Mouse (Mus musculus): Measurements from ENCODE around the gene Engase. TPM values are rescaled to one million over a fixed set of nuclear protein-coding genes. Genes with fewer than 3 reads are reported as not detected.
A peak's percentile ranks its signal among the peaks of the same experiment; 100 is the strongest.

Engase gene
- 5.1 and 7.8 TPM in 2 replicates for polyA plus RNA-seq (2016; fragmentation: Nextera tagmentation; extraction: Ambion mirVana)

GRCm38 (mm10) chr11:118476396-118477373 is at the start of gene Engase:
Gene Engase, plus strand, starts transcription at chr11:118476829.
- H3K4me3 ChIP-seq: peak within 1 kb of the TSS; percentile 90
- WGBS: under 1% methylated on average over 57 of the region's 57 CpGs
- peaks cover 14% of the 10 kb centered on the region for H3K4me1 ChIP-seq
- peaks cover 11% of the 10 kb centered on the region; the same call in 1 of the 2 replicates for H3K36me3 ChIP-seq
- peak; percentile 99 for DNase-seq (ENCODE audit: low spot score)
- no peaks in the 10 kb centered on the region for H3K9me3 ChIP-seq
- no peaks in the 10 kb centered on the region for H3K27me3 ChIP-seq (ENCODE audit: insufficient read depth, poor library complexity, severe bottlenecking)
- H3K27ac ChIP-seq: peak within 1 kb of the TSS; percentile 90

GRCm38 (mm10) chr11:118427266-118427779 is 49.3 kb upstream of the Engase start:
- peaks cover 14% of the 10 kb centered on the region for H3K27me3 ChIP-seq (ENCODE audit: insufficient read depth, poor library complexity, severe bottlenecking)
- H3K4me1 ChIP-seq: peaks cover 72% of the 10 kb centered on the region
- H3K9me3 ChIP-seq: no peaks in the 10 kb centered on the region
- H3K27ac ChIP-seq: peak overlapping the region; percentile 43; the same call in 1 of the 2 replicates
- WGBS: 34% methylated on average over 3 of the region's 3 CpGs
- no peak overlapping the region for H3K4me3 ChIP-seq
- DNase-seq (ENCODE audit: low spot score): no peak
- no peaks in the 10 kb centered on the region for H3K36me3 ChIP-seq

DNA sequence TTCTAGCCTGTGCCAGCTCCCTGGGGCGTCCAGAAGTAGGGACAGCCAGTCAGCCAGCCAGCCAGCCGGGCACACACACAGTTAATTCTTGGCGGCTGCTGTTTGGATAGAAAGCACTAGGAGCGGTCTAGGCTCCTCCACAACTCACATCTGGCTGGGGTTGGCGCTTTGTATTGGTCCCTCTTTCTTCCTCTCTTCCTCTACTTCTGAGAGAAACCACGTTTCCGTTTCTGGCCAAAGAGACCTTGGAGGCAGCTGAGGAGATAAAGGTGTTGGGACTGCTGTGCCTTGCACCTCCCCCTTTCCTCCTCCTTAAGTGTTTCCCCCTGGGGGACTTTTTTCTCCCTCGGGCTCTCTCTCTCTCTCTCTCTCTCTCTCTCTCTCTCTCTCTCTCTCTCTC is 48.6 kb upstream of the Engase start, which contains the start of gene C1qtnf1:
C1qtnf1 (plus strand) TSS at position 218 of the 400 bp plus-strand sequence.
- Histone ChIP-seq H3K4me3 (peak within 1 kb of the TSS; percentile 49), H3K9me3 (no peaks in the 10 kb centered on the region), H3K27me3 (ENCODE audit: insufficient read depth, poor library complexity, severe bottlenecking) (peaks cover 9% of the 10 kb centered on the region; the same call in 1 of the 2 replicates), H3K36me3 (no peaks in the 10 kb centered on the region), H3K27ac (peak within 1 kb of the TSS; percentile 43), H3K4me1 (peaks cover 73% of the 10 kb centered on the region)
- DNase-seq (ENCODE audit: low spot score): no peak
- WGBS: under 1% methylated on average over 8 of the region's 8 CpGs

- peaks cover 9% of the 10 kb centered on the region; the same call in 1 of the 2 replicates for H3K27me3 ChIP-seq (ENCODE audit: insufficient read depth, poor library complexity, severe bottlenecking)
- H3K9me3 ChIP-seq: no peaks in the 10 kb centered on the region
- no peaks in the 10 kb centered on the region for H3K36me3 ChIP-seq
- H3K4me3 ChIP-seq: peak overlapping the region; percentile 49
- no peak for DNase-seq (ENCODE audit: low spot score)
- WGBS: 11% methylated on average over 11 of the region's 11 CpGs
- H3K27ac ChIP-seq: peak overlapping the region; percentile 43
- peaks cover 75% of the 10 kb centered on the region for H3K4me1 ChIP-seq
Measured at GRCm38 (mm10) chr11:118428460-118428868, 48.2 kb upstream of the Engase start.

DNA sequence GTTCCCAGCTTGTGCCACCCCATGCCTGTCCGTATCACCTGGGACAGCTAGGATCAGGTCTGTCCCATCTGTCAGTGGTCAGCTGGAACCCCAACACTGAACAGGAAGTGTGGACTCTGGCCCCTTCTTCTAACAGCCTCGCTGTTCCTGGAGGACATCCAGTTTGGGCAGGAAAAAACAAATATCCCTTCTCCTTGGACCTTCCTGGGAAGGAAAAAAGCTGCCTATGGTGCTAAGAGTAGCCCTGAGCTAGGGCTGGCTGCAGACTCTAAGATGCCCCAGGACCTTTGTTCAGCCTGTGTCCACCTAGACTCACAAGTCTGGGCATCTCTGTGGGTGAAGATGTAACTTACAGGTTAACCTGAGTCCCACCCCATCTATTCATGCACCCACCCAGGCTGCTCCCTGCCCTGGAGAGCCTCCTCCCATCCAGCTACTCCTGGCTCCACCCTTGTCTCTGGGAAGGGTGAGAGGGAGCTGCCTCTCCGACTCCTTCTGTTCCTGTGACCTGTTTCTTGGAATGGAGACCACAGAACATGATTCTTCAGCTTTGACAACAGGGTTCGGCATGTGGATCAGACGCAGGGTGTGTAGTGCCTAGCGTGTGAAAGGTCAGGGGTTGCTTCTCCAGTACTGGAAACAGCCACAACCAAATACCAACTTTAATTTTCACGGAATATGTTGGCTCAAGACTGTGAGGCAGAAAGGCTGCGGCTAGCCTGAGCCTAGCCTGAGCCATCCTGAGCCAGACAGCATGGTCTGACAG is 47.5 kb upstream of the Engase start:
- Histone ChIP-seq H3K4me3 (peak overlapping the region; percentile 49), H3K4me1 (peaks cover 75% of the 10 kb centered on the region)
- WGBS: 61% methylated on average over 8 of the region's 8 CpGs

DNA sequence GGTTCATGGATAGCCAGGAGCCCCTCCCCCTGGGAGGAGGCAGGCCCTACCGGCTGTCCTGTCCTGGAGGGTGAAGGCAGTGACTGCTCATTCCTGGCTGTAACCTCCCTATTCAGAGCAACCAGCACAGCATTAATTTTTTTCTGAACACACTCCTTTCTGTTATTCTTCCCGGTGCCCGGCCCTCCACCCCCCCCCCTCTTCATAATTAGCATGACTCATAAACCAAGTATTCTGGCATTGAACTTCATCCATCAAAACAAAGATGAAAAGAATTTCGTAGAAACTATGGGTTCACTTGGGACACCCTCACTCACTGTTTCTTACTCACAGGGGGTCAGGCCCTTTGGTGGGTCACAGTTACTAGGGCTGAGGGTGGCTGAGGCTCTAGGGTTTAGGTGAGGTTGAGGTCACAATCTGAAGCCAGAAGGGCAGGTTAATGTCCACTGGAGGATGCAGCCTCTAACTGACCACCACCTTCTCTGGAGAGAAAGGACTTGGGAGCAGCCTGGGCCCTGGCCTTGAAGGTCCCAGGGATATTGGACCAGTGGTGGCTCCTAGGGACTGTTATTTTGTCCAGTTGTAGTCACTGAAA is 46.2 kb upstream of the Engase start:
- H3K9me3 ChIP-seq: no peaks in the 10 kb centered on the region
- H3K4me3 ChIP-seq: no peak overlapping the region
- no peak for DNase-seq (ENCODE audit: low spot score)
- H3K4me1 ChIP-seq: peaks cover 75% of the 10 kb centered on the region
- 52% methylated on average over 4 of the region's 4 CpGs for WGBS
- no peaks in the 10 kb centered on the region for H3K36me3 ChIP-seq
- 0 out of 2 replicates have a peak overlapping the region, but pooled peaks have one; percentile 6 for H3K27ac ChIP-seq
- H3K27me3 ChIP-seq (ENCODE audit: insufficient read depth, poor library complexity, severe bottlenecking): peaks cover 16% of the 10 kb centered on the region; the same call in 1 of the 2 replicates

More for the DNA sequence above, 47.5 kb upstream of the Engase start:
- H3K36me3 ChIP-seq: no peaks in the 10 kb centered on the region
- peaks cover 9% of the 10 kb centered on the region; the same call in 1 of the 2 replicates for H3K27me3 ChIP-seq (ENCODE audit: insufficient read depth, poor library complexity, severe bottlenecking)
- H3K9me3 ChIP-seq: no peaks in the 10 kb centered on the region
- no peak for DNase-seq (ENCODE audit: low spot score)
- peak overlapping the region; percentile 43; the same call in 1 of the 2 replicates for H3K27ac ChIP-seq

DNA sequence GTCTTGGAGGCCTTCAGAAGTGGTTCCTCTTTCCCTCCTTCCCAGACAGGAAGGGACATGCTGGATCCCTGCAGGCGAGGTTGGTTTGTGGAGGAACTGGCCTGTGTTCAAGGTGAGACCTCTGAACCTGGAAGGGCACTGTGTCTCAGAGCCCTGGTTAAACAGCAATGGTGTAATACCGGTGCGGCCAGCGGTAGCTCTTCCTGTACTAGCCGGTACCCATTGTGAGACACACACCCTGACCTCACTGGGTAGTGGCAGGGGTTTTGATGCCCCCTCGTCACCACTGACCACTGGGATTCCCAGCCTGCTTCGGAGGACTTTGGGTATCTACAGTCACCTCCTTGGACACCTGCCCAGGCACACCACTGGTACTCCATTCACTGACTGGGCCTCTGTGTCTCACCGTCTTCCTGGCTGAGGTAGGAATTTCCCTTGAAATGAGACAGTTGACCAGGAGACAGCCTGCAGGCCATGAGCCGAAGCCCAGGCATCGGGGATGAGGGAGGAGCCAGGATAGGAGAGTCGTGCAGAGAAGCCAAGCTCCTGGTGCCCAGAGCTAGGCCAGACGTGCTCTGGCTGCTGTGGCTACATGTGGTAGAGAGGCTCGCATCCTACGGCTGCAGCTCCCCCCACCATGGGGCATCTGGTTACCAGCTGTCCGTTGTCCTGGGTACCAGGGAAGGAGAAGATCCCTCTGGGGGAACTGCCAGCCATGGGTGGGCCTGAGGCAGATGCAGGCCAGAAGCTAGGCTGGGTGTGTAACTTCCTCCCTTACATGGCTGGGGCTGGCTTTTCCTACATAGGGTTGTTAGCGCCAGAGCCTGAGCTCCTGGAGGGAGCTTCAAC is 45.3 kb upstream of the Engase start:
- no peaks in the 10 kb centered on the region for H3K9me3 ChIP-seq
- WGBS: 71% methylated on average over 16 of the region's 16 CpGs
- H3K27me3 ChIP-seq (ENCODE audit: insufficient read depth, poor library complexity, severe bottlenecking): peaks cover 18% of the 10 kb centered on the region; the same call in 1 of the 2 replicates
- H3K27ac ChIP-seq: 0 out of 2 replicates have a peak overlapping the region, but pooled peaks have one; percentile 6
- peaks cover 77% of the 10 kb centered on the region for H3K4me1 ChIP-seq
- H3K4me3 ChIP-seq: no peak overlapping the region
- no peak for DNase-seq (ENCODE audit: low spot score)
- no peaks in the 10 kb centered on the region for H3K36me3 ChIP-seq

DNA sequence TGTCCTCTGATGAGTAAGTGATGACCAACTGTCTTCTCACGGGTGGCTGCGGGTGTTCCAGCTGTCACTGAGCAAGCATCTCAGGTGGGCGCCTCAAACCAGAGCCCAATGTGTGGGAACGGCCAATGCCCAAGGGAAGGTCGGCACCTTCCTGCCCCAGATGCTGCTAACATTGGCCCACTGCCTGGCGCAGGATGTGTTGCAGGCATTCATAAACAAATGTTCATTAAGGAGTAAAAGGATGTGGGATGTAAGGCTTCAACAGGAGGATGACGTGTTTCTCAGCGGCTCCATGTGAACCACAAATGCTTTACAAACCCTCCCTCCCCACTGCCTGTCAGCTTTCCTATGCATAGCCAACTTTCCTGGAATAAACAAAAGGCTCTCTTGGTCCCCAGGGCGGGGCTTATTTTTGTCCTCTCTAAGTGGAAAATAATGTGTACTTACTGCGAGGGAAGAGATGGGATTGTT is 43.2 kb upstream of the Engase start:
- peak overlapping the region; percentile 48 for H3K4me3 ChIP-seq
- peak overlapping the region; percentile 79; the same call in 1 of the 2 replicates for H3K27ac ChIP-seq
- peaks cover 62% of the 10 kb centered on the region for H3K4me1 ChIP-seq

GRCm38 (mm10) chr11:118434093-118434492 is 42.5 kb upstream of the Engase start:
- 34% methylated on average over 13 of the region's 13 CpGs for WGBS
- H3K36me3 ChIP-seq: no peaks in the 10 kb centered on the region
- peak overlapping the region; percentile 48 for H3K4me3 ChIP-seq
- H3K4me1 ChIP-seq: peaks cover 62% of the 10 kb centered on the region
- peak overlapping the region; percentile 79 for H3K27ac ChIP-seq
- no peaks in the 10 kb centered on the region for H3K9me3 ChIP-seq
- peaks cover 11% of the 10 kb centered on the region; the same call in 1 of the 2 replicates for H3K27me3 ChIP-seq (ENCODE audit: insufficient read depth, poor library complexity, severe bottlenecking)
- DNase-seq (ENCODE audit: low spot score): no peak

More for the DNA sequence above, 43.2 kb upstream of the Engase start:
- Histone ChIP-seq H3K36me3 (no peaks in the 10 kb centered on the region), H3K27me3 (ENCODE audit: insufficient read depth, poor library complexity, severe bottlenecking) (peaks cover 16% of the 10 kb centered on the region; the same call in 1 of the 2 replicates), H3K9me3 (no peaks in the 10 kb centered on the region)
- WGBS: 63% methylated on average over 10 of the region's 10 CpGs
- DNase-seq (ENCODE audit: low spot score): no peak

DNA sequence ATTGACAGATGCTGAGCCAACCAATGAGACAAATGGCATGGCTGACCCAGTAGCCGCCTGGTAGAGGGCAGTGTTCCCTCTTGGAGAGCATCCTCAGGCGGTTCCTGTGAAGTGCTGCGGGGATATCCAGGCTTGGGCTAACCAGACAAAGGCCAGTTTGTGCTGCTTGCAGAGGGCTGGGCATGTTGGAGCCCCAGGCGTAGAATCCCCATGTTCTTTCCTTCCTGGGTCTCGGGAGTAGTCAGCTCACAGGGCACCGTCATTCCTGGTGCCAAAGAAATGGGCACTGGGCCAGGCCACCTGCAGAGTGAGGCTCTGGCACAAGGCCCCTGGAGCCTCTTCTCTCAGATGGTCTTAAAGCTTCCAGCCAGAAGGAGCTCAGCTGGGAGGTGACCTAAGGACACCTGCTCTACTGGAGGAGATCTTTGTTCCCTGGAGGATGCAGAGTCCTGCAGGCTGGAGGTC is 40.1 kb upstream of the Engase start:
- no peak overlapping the region for H3K4me3 ChIP-seq
- 41% methylated on average over 6 of the region's 6 CpGs for WGBS
- peaks cover 59% of the 10 kb centered on the region for H3K4me1 ChIP-seq

More for the DNA sequence above, 40.1 kb upstream of the Engase start:
- no peaks in the 10 kb centered on the region for H3K36me3 ChIP-seq
- no peak overlapping the region for H3K27ac ChIP-seq
- no peaks in the 10 kb centered on the region for H3K9me3 ChIP-seq
- DNase-seq (ENCODE audit: low spot score): no peak
- peaks cover 9% of the 10 kb centered on the region; the same call in 1 of the 2 replicates for H3K27me3 ChIP-seq (ENCODE audit: insufficient read depth, poor library complexity, severe bottlenecking)

Data from heart, embryonic 10.5 days (tissue).